In genomic region chr2:144245464-144245863, GRCm38 (mm10) we compare ENCODE assay signal across 7 mouse cellular contexts. TPM values are rescaled to one million over a fixed set of nuclear protein-coding genes. Genes with fewer than 3 reads are reported as not detected.
DNase-seq lines count a peak whose midpoint lies in the region; ATAC-seq and TF ChIP-seq lines count a peak whose summit lies in the region.

No protein-coding gene starts in this region.

- TF ChIP-seq CTCF in layer of hippocampus, adult 2 months (conservative IDR thresholded peaks at IDR 0.05): no peak

- no peak overlapping the region for H3K4me3 ChIP-seq in layer of hippocampus, adult 2 months

- no peak for DNase-seq in layer of hippocampus, adult 2 months (ENCODE audit: low spot score in 2 of 2)
- no peak for DNase-seq in layer of hippocampus, adult 8-10 months (ENCODE audit: low spot score in 2 of 2)
- no peak for DNase-seq in adipocyte (ENCODE audit: low spot score)
- DNase-seq in left cerebral cortex, adult 8-10 months (ENCODE audit: low spot score in 2 of 2): no peak

- peak; percentile 80 for ATAC-seq in common myeloid progenitor, adult 5-6 weeks (replicated peaks; ENCODE audit: low read depth, poor library complexity, severe bottlenecking)
- peak; percentile 76 to 81 for ATAC-seq in hematopoietic stem cell, adult 5-6 weeks (replicated peaks in 1 of 2; ENCODE audit: insufficient read depth in 1 of 2, low FRiP score in 2 of 2, low TSS enrichment in 1 of 2, low read depth in 1 of 2, poor library complexity in 2 of 2, severe bottlenecking in 2 of 2)
- peak; percentile 83 for ATAC-seq in monocyte, adult 5-6 weeks (replicated peaks; ENCODE audit: insufficient number of reproducible peaks, low FRiP score, low TSS enrichment, poor library complexity, severe bottlenecking)

- peak overlapping the region; percentile 32; the same call in 1 of the 2 replicates for H3K27ac ChIP-seq in layer of hippocampus, adult 2 months

RNA-seq across cellular contexts. Expression of gene Mgme1, which starts 25.0 kb away (rescaled TPM):
- total RNA-seq in layer of hippocampus, adult 2 months (2021): 1 to 10 TPM; 4.7 to 4.8 TPM
- 1 to 10 TPM; 4.7 to 6.8 (median 5.5) TPM for total RNA-seq in layer of hippocampus, adult 8-10 months (2022)
- 29.3 and 30.4 TPM in 2 replicates for total RNA-seq in common myeloid progenitor, adult 5-6 weeks (2017)
- 31.5 and 32.1 TPM in 2 replicates for total RNA-seq in hematopoietic stem cell, adult 5-6 weeks (2017)
- total RNA-seq in monocyte, adult 5-6 weeks (2017): 5.7 to 13.8 TPM (median 6.8 TPM) in 3 replicates
- total RNA-seq in left cerebral cortex, adult 8-10 months (2022): 1 to 10 TPM; 4.4 to 6.1 (median 5.4) TPM

RNA-seq across cellular contexts. Expression of gene Snx5, which starts 25.2 kb away (rescaled TPM):
- 10 to 100 TPM; 69.4 to 77.1 TPM for total RNA-seq in layer of hippocampus, adult 2 months (2021)
- total RNA-seq in layer of hippocampus, adult 8-10 months (2022): 10 to 100 TPM; 70.8 to 85.4 (median 76.0) TPM
- total RNA-seq in common myeloid progenitor, adult 5-6 weeks (2017): 280 and 311 TPM in 2 replicates
- 265 and 321 TPM in 2 replicates for total RNA-seq in hematopoietic stem cell, adult 5-6 weeks (2017)
- 393 to 430 TPM (median 397 TPM) in 3 replicates for total RNA-seq in monocyte, adult 5-6 weeks (2017)
- total RNA-seq in left cerebral cortex, adult 8-10 months (2022): 10 to 100 TPM; 81.2 to 90.5 (median 83.9) TPM
